8 mouse cellular contexts compared by ENCODE assay signal in genomic region chr5:120587616-120587926, GRCm38 (mm10). TPM values are rescaled to one million over a fixed set of nuclear protein-coding genes. Genes with fewer than 3 reads are reported as not detected.
A peak's percentile ranks its signal among the peaks of the same experiment; 100 is the strongest.
DNase-seq lines count a peak whose midpoint lies in the region; ATAC-seq and TF ChIP-seq lines count a peak whose summit lies in the region.

No protein-coding gene starts in this region.

- peak; percentile 70 for DNase-seq in CD4-positive, CD25-positive, alpha-beta regulatory T cell, adult 2 months (ENCODE audit: low read depth, low spot score)
- DNase-seq in heart, postnatal 4 days, result peak; percentile 44
- DNase-seq in gastrocnemius, adult 8-10 months (ENCODE audit: low spot score in 2 of 2), result no peak
- no peak for DNase-seq in urinary bladder, postnatal 4 days (ENCODE audit: low spot score in 2 of 2)
- no peak for DNase-seq in left cerebral cortex, postnatal 25 days (ENCODE audit: low spot score in 2 of 2)

- H3K9ac ChIP-seq in limb, embryonic 15.5 days, result no peak overlapping the region
- peak overlapping the region; percentile 92 for H3K9ac ChIP-seq in midbrain, embryonic 16.5 days (ENCODE audit: low read depth, low read length)

- H3K9me3 ChIP-seq in limb, embryonic 15.5 days, result no peaks in the 10 kb centered on the region
- no peaks in the 10 kb centered on the region for H3K9me3 ChIP-seq in midbrain, embryonic 16.5 days (replicated peaks; ENCODE audit: control insufficient read depth, low read length, poor library complexity, severe bottlenecking)

- H3K4me3 ChIP-seq in cortical plate, adult 2 months (ENCODE audit: insufficient read depth, low read length), result peak overlapping the region; percentile 72
- H3K4me3 ChIP-seq in limb, embryonic 15.5 days, result peak overlapping the region; percentile 90
- H3K4me3 ChIP-seq in midbrain, embryonic 16.5 days (ENCODE audit: low read depth, low read length), result peak overlapping the region; percentile 79

- TF ChIP-seq POLR2A in cortical plate, adult 2 months (IDR thresholded peaks at IDR 0.05; ENCODE audit: extremely low read depth, insufficient read depth, low read length), result no peak

- 0 out of 2 replicates have a peak overlapping the region, but pooled peaks have one; percentile 2 for H3K27ac ChIP-seq in cortical plate, adult 2 months (ENCODE audit: insufficient read depth, low read length)
- peak overlapping the region; percentile 2; the same call in 1 of the 2 replicates for H3K27ac ChIP-seq in limb, embryonic 15.5 days
- no peak overlapping the region for H3K27ac ChIP-seq in midbrain, embryonic 16.5 days (ENCODE audit: low read length)

- TF ChIP-seq CTCF in cortical plate, adult 2 months (IDR thresholded peaks at IDR 0.05; ENCODE audit: extremely low read depth, insufficient read depth, low read length), result no peak

- H3K36me3 ChIP-seq in limb, embryonic 15.5 days, result peaks cover 22% of the 10 kb centered on the region
- peaks cover 3% of the 10 kb centered on the region; the same call in 1 of the 2 replicates for H3K36me3 ChIP-seq in midbrain, embryonic 16.5 days (ENCODE audit: control insufficient read depth, insufficient read depth, low read length)

- no peak for ATAC-seq in limb, embryonic 15.5 days (ENCODE audit: insufficient number of reproducible peaks, low FRiP score, low TSS enrichment, low read depth)
- ATAC-seq in midbrain, embryonic 16.5 days, result no peak

- H3K4me2 ChIP-seq in limb, embryonic 15.5 days, result peak overlapping the region; percentile 91
- H3K4me2 ChIP-seq in midbrain, embryonic 16.5 days (ENCODE audit: low read length), result peak overlapping the region; percentile 99

- 19% methylated on average over 9 of the region's 9 CpGs for WGBS in limb, embryonic 15.5 days
- 34% methylated on average over 9 of the region's 9 CpGs for WGBS in midbrain, embryonic 16.5 days

- intact Hi-C loops in left cerebral cortex, postnatal 25 days (cut with DNase I), result loop anchor here (5.0 kb wide), 1 partner anchor 85 kb away; the partner anchor contains the start of gene Plbd2

- H3K27me3 ChIP-seq in limb, embryonic 15.5 days, result no peaks in the 10 kb centered on the region
- H3K27me3 ChIP-seq in midbrain, embryonic 16.5 days (ENCODE audit: control insufficient read depth, insufficient read depth, low read depth, low read length), result no peaks in the 10 kb centered on the region

- no peaks in the 10 kb centered on the region for H3K4me1 ChIP-seq in cortical plate, adult 2 months (ENCODE audit: control insufficient read depth, insufficient read depth, low read length)
- H3K4me1 ChIP-seq in limb, embryonic 15.5 days, result peaks cover 37% of the 10 kb centered on the region
- peaks cover 12% of the 10 kb centered on the region for H3K4me1 ChIP-seq in midbrain, embryonic 16.5 days (ENCODE audit: control insufficient read depth, insufficient read depth, low read length)

RNA-seq across cellular contexts. Expression of gene Tpcn1, which starts 0.9 kb away (rescaled TPM):
- polyA plus RNA-seq in cortical plate, adult 2 months (2012; rRNA removed), result 37.9 and 40.0 TPM in 2 replicates
- 10 to 100 TPM; 31.6 to 34.2 TPM for total RNA-seq in heart, postnatal 4 days (2021)
- 25.4 and 25.8 TPM in 2 replicates for polyA plus RNA-seq in limb, embryonic 15.5 days (2015; fragmentation: Nextera tagmentation; extraction: Ambion mirVana)
- polyA plus RNA-seq in midbrain, embryonic 16.5 days (2015; fragmentation: Nextera tagmentation; extraction: Ambion mirVana), result 13.1 and 13.5 TPM in 2 replicates
- 10 to 100 TPM; 39.3 to 42.7 (median 41.5) TPM for total RNA-seq in gastrocnemius, adult 8-10 months (2022)
- total RNA-seq in left cerebral cortex, postnatal 25 days (2021), result 10 to 100 TPM; 33.9 to 39.4 TPM

RNA-seq across cellular contexts. Expression of gene Iqcd, which starts 1.2 kb away (rescaled TPM):
- polyA plus RNA-seq in cortical plate, adult 2 months (2012; rRNA removed), result 1.5 and 2.5 TPM in 2 replicates
- not detected for total RNA-seq in heart, postnatal 4 days (2021)
- polyA plus RNA-seq in limb, embryonic 15.5 days (2015; fragmentation: Nextera tagmentation; extraction: Ambion mirVana), result 0.38 TPM in 2 replicates
- polyA plus RNA-seq in midbrain, embryonic 16.5 days (2015; fragmentation: Nextera tagmentation; extraction: Ambion mirVana), result 2.0 and 2.1 TPM in 2 replicates
- total RNA-seq in gastrocnemius, adult 8-10 months (2022), result not detected
- under 1 TPM; 0.32 to 0.48 TPM for total RNA-seq in left cerebral cortex, postnatal 25 days (2021)

RNA-seq across cellular contexts. Expression of gene Rita1, which starts 24.8 kb away (rescaled TPM):
- 39.6 and 40.8 TPM in 2 replicates for polyA plus RNA-seq in cortical plate, adult 2 months (2012; rRNA removed)
- 10 to 100 TPM; 10.7 to 10.8 TPM for total RNA-seq in heart, postnatal 4 days (2021)
- 13.8 TPM in 2 replicates for polyA plus RNA-seq in limb, embryonic 15.5 days (2015; fragmentation: Nextera tagmentation; extraction: Ambion mirVana)
- polyA plus RNA-seq in midbrain, embryonic 16.5 days (2015; fragmentation: Nextera tagmentation; extraction: Ambion mirVana), result 27.2 and 33.1 TPM in 2 replicates
- total RNA-seq in gastrocnemius, adult 8-10 months (2022), result 1 to 10 TPM; 4.9 to 8.3 (median 6.4) TPM
- 10 to 100 TPM; 31.4 to 32.6 TPM for total RNA-seq in left cerebral cortex, postnatal 25 days (2021)

RNA-seq across cellular contexts. Expression of gene Ddx54, which starts 25.0 kb away (rescaled TPM):
- 30.3 and 31.0 TPM in 2 replicates for polyA plus RNA-seq in cortical plate, adult 2 months (2012; rRNA removed)
- total RNA-seq in heart, postnatal 4 days (2021), result 10 to 100 TPM; 30.8 to 32.0 TPM
- polyA plus RNA-seq in limb, embryonic 15.5 days (2015; fragmentation: Nextera tagmentation; extraction: Ambion mirVana), result 39.4 and 41.7 TPM in 2 replicates
- polyA plus RNA-seq in midbrain, embryonic 16.5 days (2015; fragmentation: Nextera tagmentation; extraction: Ambion mirVana), result 38.7 and 39.9 TPM in 2 replicates
- 10 to 100 TPM; 16.7 to 19.7 (median 17.3) TPM for total RNA-seq in gastrocnemius, adult 8-10 months (2022)
- total RNA-seq in left cerebral cortex, postnatal 25 days (2021), result 10 to 100 TPM; 38.7 to 39.6 TPM

RNA-seq across cellular contexts. Expression of gene Cfap73, which starts 46.5 kb away (rescaled TPM):
- polyA plus RNA-seq in cortical plate, adult 2 months (2012; rRNA removed), result 0.10 and 0.19 TPM in 2 replicates
- not detected for total RNA-seq in heart, postnatal 4 days (2021)
- not detected in 2 replicates for polyA plus RNA-seq in limb, embryonic 15.5 days (2015; fragmentation: Nextera tagmentation; extraction: Ambion mirVana)
- 0.47 and 1.2 TPM in 2 replicates for polyA plus RNA-seq in midbrain, embryonic 16.5 days (2015; fragmentation: Nextera tagmentation; extraction: Ambion mirVana)
- total RNA-seq in gastrocnemius, adult 8-10 months (2022), result not detected
- not detected for total RNA-seq in left cerebral cortex, postnatal 25 days (2021)

Comparison
In these comparisons a context has a peak if more than half of its experiments do, and no peak if none do; other contexts are left out.
1. DNase-seq: peak in CD4-positive, CD25-positive, alpha-beta regulatory T cell, adult 2 months (single experiment) and heart, postnatal 4 days (single experiment); none in gastrocnemius, adult 8-10 months (0 of 2), urinary bladder, postnatal 4 days (0 of 2) and left cerebral cortex, postnatal 25 days (0 of 2).
2. Peak in every context shown above with its lines, with median percentiles within 50 percentile points of each other: H3K4me3 ChIP-seq.